Mouse (Mus musculus) embryonic facial prominence, embryonic 15.5 days (tissue): ENCODE measurements around the gene Nod1. TPM values are rescaled to one million over a fixed set of nuclear protein-coding genes. Genes with fewer than 3 reads are reported as not detected.

Experiments
- ATAC-seq: fragments of 200-750 bp; cut with Nextera tagmentation; 2 replicates; pipeline ENCODE4 v1.8.0; 2017; ENCODE audit warnings: low read depth, moderate TSS enrichment; ENCODE audit not compliant: insufficient number of reproducible peaks, low FRiP score, low TSS enrichment
- H3K27ac ChIP-seq: fragments of 300-500 bp; sonication (generic); replicated peaks from 2 replicates; pipeline ENCODE4 v1.5.1; 2015; ENCODE audit warnings: mild to moderate bottlenecking, inconsistent platforms
- H3K27me3 ChIP-seq: fragments of 300-500 bp; sonication (generic); 2 replicates; pipeline ENCODE4 v1.6.1; 2015; ENCODE audit warnings: inconsistent platforms
- H3K36me3 ChIP-seq: fragments of 300-500 bp; sonication (generic); 2 replicates; pipeline ENCODE4 v1.6.1; 2015; ENCODE audit warnings: mild to moderate bottlenecking, inconsistent platforms
- H3K4me1 ChIP-seq: fragments of 300-500 bp; sonication (generic); 2 replicates; pipeline ENCODE4 v1.6.1; 2015; ENCODE audit warnings: inconsistent platforms
- H3K4me2 ChIP-seq: fragments of 300-500 bp; sonication (generic); replicated peaks from 2 replicates; pipeline ENCODE4 v1.6.1; 2015; ENCODE audit warnings: mild to moderate bottlenecking, inconsistent platforms
- H3K4me3 ChIP-seq: fragments of 300-500 bp; sonication (generic); replicated peaks from 2 replicates; pipeline ENCODE4 v1.5.1; 2015; ENCODE audit warnings: mild to moderate bottlenecking, inconsistent platforms
- H3K9ac ChIP-seq: fragments of 300-500 bp; sonication (generic); 2 replicates; pipeline ENCODE4 v1.6.1; 2015; ENCODE audit warnings: inconsistent platforms
- H3K9me3 ChIP-seq: fragments of 300-500 bp; sonication (generic); replicated peaks from 2 replicates; pipeline ENCODE4 v1.6.1; 2016; ENCODE audit warnings: inconsistent platforms
- WGBS: fragments of 180-500 bp; shearing (Covaris S2); methylation state at CpG from one replicate; pipeline ENCODE4 v1.1.7; 2015; 5-methylcytosine and 5-hydroxymethylcytosine counted together
- polyA plus RNA-seq: library from polyadenylated mRNA; unstranded; fragments of >200 nt; fragmentation: Nextera tagmentation; extraction: Ambion mirVana; gene quantifications from 2 replicates; pipeline ENCODE4 v1.2.1, GENCODE M21; 2015

Gene Nod1
- polyA plus RNA-seq, result 8.8 and 10.6 TPM in 2 replicates

DNA sequence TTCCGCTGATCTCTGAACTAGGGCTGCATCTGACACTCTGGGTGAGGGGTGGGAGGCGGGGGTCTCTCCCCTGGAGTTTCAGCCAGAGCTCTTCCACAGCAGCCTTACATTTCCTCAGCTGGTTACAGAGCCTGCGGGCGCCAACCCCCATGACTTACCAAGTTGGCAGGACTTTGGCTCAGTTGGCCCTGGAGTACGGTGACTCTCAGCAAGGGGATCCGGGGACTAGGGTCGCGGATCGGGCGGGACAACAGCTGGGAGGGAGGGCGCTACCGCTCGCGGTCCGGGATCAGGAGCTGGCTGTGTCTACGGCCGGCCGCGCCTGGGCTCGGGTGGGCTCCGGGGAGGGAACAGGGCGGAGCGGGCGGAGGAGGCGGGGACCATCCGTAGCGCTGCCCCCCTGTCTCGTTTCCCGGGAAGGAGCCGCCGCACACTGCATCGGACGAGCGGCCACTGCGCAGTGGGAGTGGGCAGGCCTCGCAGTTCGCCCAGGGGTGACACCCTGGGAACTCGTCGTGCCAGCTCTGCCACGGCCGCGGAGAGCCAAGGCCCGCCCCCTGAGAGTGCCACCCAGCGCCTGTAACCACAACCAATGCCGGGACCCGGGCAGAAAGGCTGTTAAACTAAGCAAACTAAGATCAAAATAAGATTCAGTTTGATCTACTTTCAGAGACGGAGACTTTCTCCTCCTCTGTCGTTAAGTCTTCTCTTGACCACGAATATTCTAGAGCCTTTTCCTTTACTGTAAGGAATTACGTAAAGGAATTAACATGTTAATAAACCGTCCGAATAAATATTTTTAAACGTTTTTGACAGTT lies at the start of gene Nod1:
Gene Nod1, minus strand, starts transcription at position 502 of the 818 bp plus-strand sequence.
- Histone ChIP-seq H3K4me2 (peak within 1 kb of the TSS; percentile 67), H3K27me3 (no peaks in the 10 kb centered on the region), H3K9me3 (no peaks in the 10 kb centered on the region), H3K4me1 (no peaks in the 10 kb centered on the region), H3K27ac (peak within 1 kb of the TSS; percentile 77), H3K36me3 (no peaks in the 10 kb centered on the region), H3K9ac (peak within 1 kb of the TSS; percentile 57), H3K4me3 (peak within 1 kb of the TSS; percentile 69)
- peak; percentile 91 for ATAC-seq
- WGBS, result 1% methylated on average over 53 of the region's 53 CpGs

DNA sequence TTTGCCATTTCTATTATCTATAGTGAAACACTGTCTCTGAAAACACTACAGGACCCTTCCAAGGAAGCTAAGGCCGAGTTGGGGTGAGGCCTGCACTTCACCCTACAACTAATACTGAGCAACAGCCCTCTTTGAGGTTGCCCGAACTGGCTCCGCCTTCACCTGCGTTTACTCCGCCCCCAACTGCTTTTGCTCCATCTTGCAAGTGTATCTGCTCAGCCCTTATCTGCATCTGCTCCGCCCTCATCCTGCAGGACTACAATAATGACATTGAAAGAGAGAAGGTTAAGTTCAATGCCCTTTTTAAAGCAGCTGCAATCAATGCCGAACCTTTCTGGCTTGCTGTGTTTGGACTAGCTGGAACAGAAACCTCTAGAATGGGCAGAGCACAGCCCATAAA lies 49.4 kb upstream of the Nod1 start:
- 88% methylated on average over 7 of the region's 7 CpGs for WGBS

DNA sequence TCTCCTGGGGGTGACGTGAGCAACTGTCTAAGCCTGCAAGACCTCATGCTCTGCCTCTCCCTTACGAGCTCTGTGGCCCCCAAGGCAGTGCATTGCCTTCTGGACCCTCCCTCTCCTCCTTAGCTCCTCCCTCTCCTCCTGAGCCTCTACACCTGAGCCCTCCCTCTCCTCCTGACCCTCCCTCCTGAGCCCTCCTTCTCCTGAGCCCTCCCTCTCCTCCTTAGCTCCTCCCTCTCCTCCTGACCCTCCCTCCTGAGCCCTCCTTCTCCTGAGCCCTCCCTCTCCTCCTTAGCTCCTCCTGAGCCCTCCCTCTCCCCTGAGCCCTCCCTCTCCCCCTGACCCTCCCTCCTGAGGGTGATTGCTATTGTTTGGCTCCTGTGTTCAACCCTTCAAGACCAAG lies 46.0 kb upstream of the Nod1 start:
- no peak; the same call in 1 of the 2 replicates for ATAC-seq
- Histone ChIP-seq H3K4me3 (no peak overlapping the region), H3K9ac (no peak overlapping the region), H3K9me3 (no peaks in the 10 kb centered on the region), H3K36me3 (no peaks in the 10 kb centered on the region), H3K4me1 (peaks cover 8% of the 10 kb centered on the region), H3K27ac (no peak overlapping the region), H3K27me3 (no peaks in the 10 kb centered on the region), H3K4me2 (no peak overlapping the region)
- 45% methylated on average over 2 of the region's 2 CpGs for WGBS

More for the DNA sequence above, 49.4 kb upstream of the Nod1 start:
- H3K36me3 ChIP-seq, result no peaks in the 10 kb centered on the region
- H3K4me2 ChIP-seq, result no peak overlapping the region
- H3K27me3 ChIP-seq, result no peaks in the 10 kb centered on the region
- ATAC-seq, result no peak
- no peak overlapping the region for H3K4me3 ChIP-seq
- H3K27ac ChIP-seq, result no peak overlapping the region
- H3K9me3 ChIP-seq, result no peaks in the 10 kb centered on the region
- H3K9ac ChIP-seq, result no peak overlapping the region
- peaks cover 2% of the 10 kb centered on the region for H3K4me1 ChIP-seq

DNA sequence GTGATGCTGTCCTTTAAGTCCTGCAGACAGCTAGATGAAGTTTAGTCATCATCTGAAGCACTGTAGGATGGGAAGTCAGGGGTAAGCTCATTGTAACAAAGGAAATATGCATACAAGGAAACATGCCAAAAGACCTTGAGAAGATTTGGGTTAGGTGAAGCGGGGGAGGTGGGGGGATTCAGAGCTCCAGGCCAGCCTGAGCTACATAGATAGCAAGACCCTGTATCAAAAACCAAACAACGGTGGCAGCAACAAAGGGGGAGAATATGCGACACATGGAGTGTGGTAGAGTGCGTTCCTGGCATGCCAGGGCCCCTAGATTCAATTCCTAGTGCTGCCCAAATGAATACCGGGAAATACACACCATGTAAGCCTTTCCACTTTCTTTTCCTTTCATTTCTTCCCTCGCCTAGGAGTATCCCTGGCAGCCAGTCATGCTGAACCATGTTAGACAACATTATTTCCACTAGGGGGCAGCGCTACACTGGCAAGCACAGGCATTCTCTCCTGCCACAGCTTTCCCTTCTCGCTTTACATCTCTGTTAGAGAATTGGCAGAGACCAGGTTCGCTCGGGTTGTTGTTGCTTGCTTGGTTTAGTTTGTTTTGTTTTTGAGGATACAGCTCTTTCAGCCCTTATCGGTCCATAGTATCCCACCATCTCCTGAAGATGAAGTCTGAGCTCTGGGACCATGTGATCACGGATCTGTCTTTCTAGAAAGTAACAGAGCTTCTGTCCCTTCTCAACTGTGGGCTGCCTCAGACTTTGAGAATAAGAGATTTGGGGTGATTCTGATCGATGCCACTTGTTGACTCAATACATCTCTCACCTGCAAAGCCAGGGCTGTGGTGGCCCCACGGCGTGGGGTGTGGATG lies 44.5 kb upstream of the Nod1 start:
- Histone ChIP-seq H3K9me3 (no peaks in the 10 kb centered on the region), H3K27me3 (no peaks in the 10 kb centered on the region), H3K4me1 (peaks cover 8% of the 10 kb centered on the region), H3K4me2 (0 out of 2 replicates have a peak overlapping the region, but pooled peaks have one; percentile 19), H3K4me3 (0 out of 2 replicates have a peak overlapping the region, but pooled peaks have one; percentile 4), H3K36me3 (no peaks in the 10 kb centered on the region), H3K9ac (no peak overlapping the region), H3K27ac (no peak overlapping the region)
- no peak; the same call in 1 of the 2 replicates for ATAC-seq
- 29% methylated on average over 15 of the region's 15 CpGs for WGBS

DNA sequence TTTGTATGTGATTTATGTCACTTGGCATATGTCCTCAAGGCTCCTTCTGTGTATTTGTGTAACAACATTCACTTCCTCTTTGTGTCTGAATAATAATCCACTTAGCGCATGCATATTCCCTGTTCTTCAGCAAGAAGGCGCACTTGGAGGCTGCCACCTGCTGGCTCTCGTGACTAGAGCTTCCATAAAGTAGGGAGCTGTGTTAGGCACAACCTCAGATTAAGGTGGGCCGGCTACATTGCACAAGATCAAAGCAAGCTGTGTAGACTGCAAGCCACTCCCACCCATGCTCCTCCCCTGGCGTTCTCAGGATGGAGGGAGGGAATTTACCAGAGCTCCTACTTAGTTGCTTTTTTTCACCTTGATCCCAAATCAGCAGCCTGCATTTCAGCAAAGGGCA lies 43.8 kb upstream of the Nod1 start:
- H3K9ac ChIP-seq, result no peak overlapping the region
- H3K27me3 ChIP-seq, result no peaks in the 10 kb centered on the region
- H3K4me3 ChIP-seq, result no peak overlapping the region
- no peaks in the 10 kb centered on the region for H3K36me3 ChIP-seq
- no peak for ATAC-seq
- H3K4me1 ChIP-seq, result peaks cover 8% of the 10 kb centered on the region
- 14% methylated on average over 5 of the region's 5 CpGs for WGBS
- no peaks in the 10 kb centered on the region for H3K9me3 ChIP-seq
- no peak overlapping the region for H3K4me2 ChIP-seq
- no peak overlapping the region for H3K27ac ChIP-seq

DNA sequence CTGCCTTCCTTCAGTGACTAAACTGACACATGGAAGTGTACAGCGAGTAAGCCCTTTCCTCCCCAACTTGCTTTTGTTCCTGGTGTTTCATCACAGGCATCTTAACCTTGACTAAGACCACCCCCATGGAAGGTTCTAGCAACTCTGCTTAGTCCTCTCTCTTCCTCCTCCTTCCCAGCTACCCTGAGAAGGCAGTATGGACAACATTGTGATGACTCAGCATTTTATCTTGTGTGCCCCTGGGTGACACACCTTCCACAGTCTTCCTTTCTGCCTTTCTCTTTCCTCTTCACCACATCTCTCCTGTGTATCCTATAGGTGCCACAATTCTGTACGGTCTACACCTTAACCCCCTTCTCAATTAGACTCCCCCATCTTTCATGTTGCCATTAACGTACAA lies 41.8 kb upstream of the Nod1 start:
- WGBS, result 85% methylated on average over 3 of the region's 3 CpGs
- H3K9ac ChIP-seq, result no peak overlapping the region
- H3K4me3 ChIP-seq, result no peak overlapping the region
- H3K4me1 ChIP-seq, result peaks cover 11% of the 10 kb centered on the region
- H3K27me3 ChIP-seq, result no peaks in the 10 kb centered on the region
- no peak overlapping the region for H3K27ac ChIP-seq
- no peaks in the 10 kb centered on the region for H3K9me3 ChIP-seq
- ATAC-seq, result no peak
- H3K36me3 ChIP-seq, result no peaks in the 10 kb centered on the region
- H3K4me2 ChIP-seq, result no peak overlapping the region

DNA sequence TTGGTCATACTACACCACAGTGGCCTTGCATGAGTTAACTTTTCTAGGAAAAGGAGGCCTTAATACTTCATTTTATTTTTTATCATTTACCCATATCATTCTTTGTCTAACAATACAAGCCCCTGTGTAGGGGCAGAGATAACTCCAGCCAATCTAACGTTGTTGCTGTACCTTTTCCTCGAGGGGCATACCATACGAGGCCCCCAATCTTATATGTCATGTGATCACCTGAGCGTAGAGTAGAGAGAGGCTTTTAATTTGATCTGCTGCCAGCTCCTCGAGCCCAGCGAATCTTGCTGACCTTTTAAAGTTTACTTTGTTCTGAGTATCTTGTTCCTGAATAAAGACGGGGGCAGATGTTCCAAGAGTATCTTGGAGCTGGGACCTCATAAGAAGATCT lies 40.1 kb upstream of the Nod1 start:
- no peak for ATAC-seq
- H3K36me3 ChIP-seq, result no peaks in the 10 kb centered on the region
- H3K4me1 ChIP-seq, result peaks cover 11% of the 10 kb centered on the region
- no peak overlapping the region for H3K9ac ChIP-seq
- H3K27me3 ChIP-seq, result no peaks in the 10 kb centered on the region
- no peak overlapping the region for H3K4me2 ChIP-seq
- 64% methylated on average over 7 of the region's 7 CpGs for WGBS
- H3K27ac ChIP-seq, result no peak overlapping the region
- no peak overlapping the region for H3K4me3 ChIP-seq
- H3K9me3 ChIP-seq, result no peaks in the 10 kb centered on the region

DNA sequence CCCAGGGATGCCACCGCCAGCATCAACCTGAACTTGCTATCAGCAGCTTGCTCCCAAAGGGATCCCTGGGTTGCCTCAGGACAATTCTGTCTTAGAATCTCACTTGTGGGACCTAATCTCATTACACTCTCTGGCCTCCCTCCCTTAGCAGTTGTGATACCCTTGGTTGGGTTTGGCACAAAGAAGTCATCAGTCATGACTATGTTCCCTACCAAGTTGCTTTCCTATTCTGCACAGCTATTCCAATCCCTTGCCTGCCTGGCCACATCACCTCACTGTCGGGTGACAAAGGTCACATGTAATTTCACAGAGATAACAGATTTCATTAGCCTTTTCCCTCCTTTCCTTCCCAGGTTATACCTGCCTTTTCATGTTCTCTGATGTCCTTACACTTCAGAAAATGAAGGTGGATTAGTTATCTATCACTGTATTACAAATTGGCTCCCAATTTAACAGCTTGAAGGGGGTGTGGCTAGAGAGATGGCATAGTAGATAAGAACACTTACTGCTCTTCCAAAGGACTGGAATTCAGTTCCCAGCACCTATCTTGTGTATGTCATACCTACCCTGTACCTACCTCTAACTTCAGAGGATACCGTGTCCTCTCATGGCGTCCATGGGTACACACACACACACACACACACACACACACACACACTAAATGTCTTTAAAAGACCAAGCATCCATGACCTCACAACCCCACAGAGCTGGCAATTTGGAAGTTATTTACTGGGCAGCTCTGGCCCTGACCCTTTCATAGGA lies 38.1 kb upstream of the Nod1 start:
- no peaks in the 10 kb centered on the region for H3K27me3 ChIP-seq
- H3K27ac ChIP-seq, result no peak overlapping the region
- peaks cover 3% of the 10 kb centered on the region; the same call in 1 of the 2 replicates for H3K4me1 ChIP-seq
- no peak overlapping the region for H3K4me2 ChIP-seq
- 56% methylated on average over 4 of the region's 4 CpGs for WGBS
- ATAC-seq, result no peak
- H3K36me3 ChIP-seq, result no peaks in the 10 kb centered on the region
- no peaks in the 10 kb centered on the region for H3K9me3 ChIP-seq
- H3K9ac ChIP-seq, result no peak overlapping the region
- no peak overlapping the region for H3K4me3 ChIP-seq

DNA sequence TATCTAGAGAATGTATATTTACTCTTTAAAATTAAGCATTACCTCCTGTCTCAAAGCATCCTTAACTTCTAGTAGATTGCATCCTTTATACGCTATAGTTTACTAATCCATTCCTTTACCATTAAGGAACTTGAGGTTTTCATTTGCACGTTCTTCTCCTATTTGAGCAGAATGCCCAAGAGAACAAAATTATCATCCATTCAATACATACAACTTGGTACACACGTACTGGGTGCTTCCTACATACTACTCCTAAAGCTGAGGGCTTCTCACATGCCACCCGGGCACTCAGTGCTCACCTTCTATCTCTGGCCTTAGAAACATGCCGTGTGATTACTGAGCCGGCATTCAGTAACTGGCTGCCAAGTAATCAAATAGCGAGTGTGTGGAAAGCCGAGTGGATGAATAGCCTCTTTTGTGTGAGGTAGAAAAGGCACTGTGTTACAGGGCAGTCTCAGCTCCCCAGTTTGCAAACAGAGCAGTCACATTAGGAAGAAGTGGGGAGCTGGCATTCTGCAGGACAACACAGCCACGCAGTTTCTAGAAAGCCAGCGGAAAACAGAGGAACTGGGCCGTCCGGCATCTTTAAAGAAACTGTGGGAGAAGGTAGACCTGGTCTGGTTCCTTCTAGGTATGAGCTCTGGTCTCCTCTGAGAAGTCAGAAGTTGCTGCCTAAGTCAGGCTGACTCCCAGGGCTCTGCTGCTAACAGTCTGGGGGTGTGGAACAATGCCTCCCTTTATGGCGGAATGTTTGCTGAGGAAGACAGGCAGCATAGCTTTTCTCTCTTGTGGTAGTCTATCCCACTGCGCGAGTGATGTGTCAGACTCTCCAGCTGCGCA lies 37.2 kb upstream of the Nod1 start:
- Histone ChIP-seq H3K9ac (no peak overlapping the region), H3K27ac (peak overlapping the region; percentile 55), H3K27me3 (no peaks in the 10 kb centered on the region), H3K4me1 (peaks cover 3% of the 10 kb centered on the region; the same call in 1 of the 2 replicates), H3K4me2 (peak overlapping the region; percentile 8; the same call in 1 of the 2 replicates), H3K9me3 (no peaks in the 10 kb centered on the region), H3K36me3 (no peaks in the 10 kb centered on the region), H3K4me3 (no peak overlapping the region)
- 19% methylated on average over 16 of the region's 16 CpGs for WGBS
- peak; percentile 54; the same call in 1 of the 2 replicates for ATAC-seq

DNA sequence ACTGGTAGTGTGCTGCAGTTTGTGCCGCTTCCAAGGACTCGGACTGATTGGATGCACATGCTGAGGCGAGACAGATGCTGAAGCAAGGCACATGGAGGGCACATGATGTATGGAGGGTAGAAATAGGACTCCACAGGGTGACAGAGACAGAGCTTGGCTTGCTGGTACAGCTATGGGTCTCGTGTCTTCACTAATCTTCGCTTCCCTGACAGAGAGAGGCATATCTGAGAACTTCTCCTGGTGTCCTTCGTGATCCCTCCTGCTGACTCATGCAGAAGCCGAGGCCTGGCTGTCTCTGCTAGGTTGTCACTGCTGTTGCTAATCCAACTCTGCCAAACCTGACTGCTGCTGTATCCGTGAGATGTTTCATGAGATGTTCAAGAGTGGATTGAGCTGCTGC lies 36.0 kb upstream of the Nod1 start:
- Histone ChIP-seq H3K4me2 (no peak overlapping the region), H3K4me3 (no peak overlapping the region), H3K9ac (no peak overlapping the region), H3K4me1 (peaks cover 3% of the 10 kb centered on the region; the same call in 1 of the 2 replicates), H3K27me3 (no peaks in the 10 kb centered on the region), H3K27ac (no peak overlapping the region), H3K36me3 (no peaks in the 10 kb centered on the region), H3K9me3 (no peaks in the 10 kb centered on the region)
- WGBS, result 82% methylated on average over 8 of the region's 8 CpGs
- no peak for ATAC-seq
